Mouse (Mus musculus): ENCODE data around the gene Hdac9. TPM values are rescaled to one million over a fixed set of nuclear protein-coding genes. Genes with fewer than 3 reads are reported as not detected.

Gene Hdac9
- polyA plus RNA-seq, 1 experiment from 2014 or later: 17.0 TPM

DNA sequence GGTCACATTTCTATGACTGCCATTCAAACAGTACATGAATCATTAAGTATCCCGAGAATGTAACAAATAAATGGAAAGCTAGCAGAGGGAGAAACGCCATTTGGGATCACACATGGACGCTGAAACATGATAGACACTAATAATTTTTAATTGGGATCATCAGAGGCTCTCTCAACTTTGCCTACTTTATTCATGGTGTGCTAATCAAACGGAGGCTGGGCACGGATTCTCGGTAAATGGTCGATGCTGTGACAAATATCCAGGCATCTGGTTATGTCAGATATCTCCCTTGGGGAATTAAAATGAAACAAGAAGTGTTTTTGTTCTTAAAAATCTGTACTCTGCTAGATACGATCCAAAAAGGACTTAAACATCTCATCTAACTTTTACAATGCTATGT lies 418.6 kb downstream of the Hdac9 start:
- ATAC-seq (ENCODE audit: low FRiP score, low TSS enrichment) (no peak), DNase-seq (no peak)
- Histone ChIP-seq H3K4me2 (ENCODE audit: low read length) (no peak overlapping the region), H3K27me3 (ENCODE audit: control insufficient read depth, insufficient read depth, low read length) (no peaks in the 10 kb centered on the region), H3K4me1 (ENCODE audit: control insufficient read depth, insufficient read depth, low read length) (no peaks in the 10 kb centered on the region; the same call in 1 of the 2 replicates), H3K27ac (replicated peaks; ENCODE audit: low read depth, low read length) (no peak overlapping the region), H3K4me3 (replicated peaks; ENCODE audit: low read depth, low read length) (no peak overlapping the region), H3K36me3 (ENCODE audit: control insufficient read depth, insufficient read depth, low read length) (no peaks in the 10 kb centered on the region), H3K9me3 (ENCODE audit: control insufficient read depth, low read length) (no peaks in the 10 kb centered on the region), H3K9ac (replicated peaks; ENCODE audit: low read length) (no peak overlapping the region)
- 59% methylated on average over 8 of the region's 8 CpGs for WGBS

DNA sequence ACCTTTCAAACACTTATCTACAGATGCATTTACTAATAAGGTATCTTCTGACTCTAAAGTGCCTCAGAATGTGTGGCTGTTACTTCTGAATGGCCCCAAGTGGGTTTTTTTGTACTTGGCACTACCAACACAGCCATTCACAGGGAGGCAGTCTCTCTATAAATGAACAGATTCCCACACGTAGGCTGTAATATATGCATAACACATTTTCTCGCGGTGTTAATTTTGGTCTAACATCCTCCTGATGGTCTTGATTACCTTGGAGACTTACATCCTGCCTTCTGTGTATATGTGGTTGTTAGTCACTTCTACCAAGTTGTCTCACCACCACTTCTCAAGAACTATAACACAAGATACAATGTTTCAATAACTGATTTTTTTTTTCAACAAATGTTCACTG lies 419.2 kb downstream of the Hdac9 start:
- ATAC-seq (ENCODE audit: low FRiP score, low TSS enrichment) (no peak), DNase-seq (no peak)
- Histone ChIP-seq H3K9me3 (ENCODE audit: control insufficient read depth, low read length) (no peaks in the 10 kb centered on the region), H3K9ac (replicated peaks; ENCODE audit: low read length) (no peak overlapping the region), H3K4me1 (ENCODE audit: control insufficient read depth, insufficient read depth, low read length) (no peaks in the 10 kb centered on the region; the same call in 1 of the 2 replicates), H3K4me2 (ENCODE audit: low read length) (no peak overlapping the region), H3K4me3 (replicated peaks; ENCODE audit: low read depth, low read length) (no peak overlapping the region), H3K36me3 (ENCODE audit: control insufficient read depth, insufficient read depth, low read length) (no peaks in the 10 kb centered on the region), H3K27me3 (ENCODE audit: control insufficient read depth, insufficient read depth, low read length) (no peaks in the 10 kb centered on the region), H3K27ac (replicated peaks; ENCODE audit: low read depth, low read length) (no peak overlapping the region)
- WGBS: 85% methylated on average over 3 of the region's 3 CpGs

DNA sequence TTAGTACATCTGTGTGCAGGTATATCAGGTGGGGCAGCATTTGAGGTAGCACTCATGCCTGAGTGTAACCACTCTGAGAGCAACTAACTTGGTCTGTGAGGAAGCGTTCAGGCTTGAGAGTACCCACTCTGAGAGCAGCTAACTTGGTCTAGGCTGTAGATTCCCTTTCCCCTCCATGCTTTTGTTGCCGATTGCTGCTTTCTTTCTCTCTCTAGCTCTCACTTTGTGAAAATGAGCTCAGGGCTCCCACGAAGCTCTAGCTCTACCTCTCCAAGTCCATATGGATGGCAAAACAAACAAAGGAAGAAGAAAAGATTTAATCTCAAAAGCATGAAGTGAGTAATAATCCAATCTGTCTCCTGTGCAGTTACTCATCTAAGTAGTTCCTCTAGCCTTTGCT lies 421.0 kb downstream of the Hdac9 start:
- peak overlapping the region; percentile 7 for H3K4me3 ChIP-seq (replicated peaks; ENCODE audit: low read depth, low read length)
- no peaks in the 10 kb centered on the region; the same call in 1 of the 2 replicates for H3K4me1 ChIP-seq (ENCODE audit: control insufficient read depth, insufficient read depth, low read length)
- H3K9me3 ChIP-seq (ENCODE audit: control insufficient read depth, low read length): no peaks in the 10 kb centered on the region
- peak overlapping the region; percentile 16; the same call in 1 of the 2 replicates for H3K4me2 ChIP-seq (ENCODE audit: low read length)
- H3K9ac ChIP-seq (replicated peaks; ENCODE audit: low read length): no peak overlapping the region
- H3K27me3 ChIP-seq (ENCODE audit: control insufficient read depth, insufficient read depth, low read length): no peaks in the 10 kb centered on the region
- no peaks in the 10 kb centered on the region for H3K36me3 ChIP-seq (ENCODE audit: control insufficient read depth, insufficient read depth, low read length)
- 40% methylated on average over 3 of the region's 3 CpGs for WGBS
- H3K27ac ChIP-seq (replicated peaks; ENCODE audit: low read depth, low read length): no peak overlapping the region
- no peak for ATAC-seq (ENCODE audit: low FRiP score, low TSS enrichment)
- peak; percentile 28 for DNase-seq

DNA sequence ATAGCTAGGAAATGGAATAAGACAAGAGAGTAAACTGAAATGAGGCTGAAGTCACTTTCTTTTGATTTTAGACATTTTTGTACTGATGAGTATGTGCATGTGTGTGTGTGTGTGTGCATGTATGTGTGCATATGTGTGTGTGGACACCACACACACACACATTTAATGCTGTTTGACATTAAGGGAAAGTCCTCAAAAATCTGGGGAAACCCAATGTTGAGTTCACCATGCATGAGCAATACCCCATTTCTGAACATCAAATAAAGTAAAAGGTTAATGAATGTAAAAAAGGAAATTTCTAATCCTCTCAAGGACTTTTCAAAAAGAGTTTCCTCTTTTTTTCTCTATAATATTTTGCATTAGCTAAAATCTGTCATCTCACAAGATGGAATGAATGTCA lies 427.3 kb downstream of the Hdac9 start:
- Histone ChIP-seq H3K9me3 (ENCODE audit: control insufficient read depth, low read length) (no peaks in the 10 kb centered on the region), H3K27ac (replicated peaks; ENCODE audit: low read depth, low read length) (no peak overlapping the region), H3K9ac (replicated peaks; ENCODE audit: low read length) (no peak overlapping the region), H3K4me2 (ENCODE audit: low read length) (no peak overlapping the region), H3K4me1 (ENCODE audit: control insufficient read depth, insufficient read depth, low read length) (no peaks in the 10 kb centered on the region), H3K4me3 (replicated peaks; ENCODE audit: low read depth, low read length) (no peak overlapping the region), H3K36me3 (ENCODE audit: control insufficient read depth, insufficient read depth, low read length) (no peaks in the 10 kb centered on the region), H3K27me3 (ENCODE audit: control insufficient read depth, insufficient read depth, low read length) (no peaks in the 10 kb centered on the region)
- DNase-seq (no peak), ATAC-seq (ENCODE audit: low FRiP score, low TSS enrichment) (no peak)

DNA sequence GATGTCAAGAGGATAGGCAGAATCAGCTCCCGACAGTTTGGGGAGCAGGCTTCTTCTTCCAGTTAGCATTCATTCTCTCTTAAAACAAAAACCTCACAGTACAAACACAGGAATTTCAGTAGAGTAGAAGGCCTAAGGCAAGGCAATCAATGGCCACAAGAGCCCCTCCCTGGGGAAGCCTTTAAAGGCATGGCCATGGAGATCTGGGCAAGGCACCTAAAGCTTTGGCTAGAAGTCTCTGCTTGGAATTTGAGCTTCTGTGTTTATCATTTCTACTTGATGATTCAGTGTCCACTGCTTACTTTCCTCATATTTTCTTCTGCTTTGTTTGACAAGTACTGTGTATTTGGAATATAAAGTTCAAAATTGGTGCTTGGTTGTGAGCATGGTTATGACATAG lies 429.2 kb downstream of the Hdac9 start:
- H3K27me3 ChIP-seq (ENCODE audit: control insufficient read depth, insufficient read depth, low read length): no peaks in the 10 kb centered on the region
- H3K4me3 ChIP-seq (replicated peaks; ENCODE audit: low read depth, low read length): no peak overlapping the region
- no peak for ATAC-seq (ENCODE audit: low FRiP score, low TSS enrichment)
- no peaks in the 10 kb centered on the region for H3K9me3 ChIP-seq (ENCODE audit: control insufficient read depth, low read length)
- DNase-seq: no peak
- H3K36me3 ChIP-seq (ENCODE audit: control insufficient read depth, insufficient read depth, low read length): no peaks in the 10 kb centered on the region
- H3K27ac ChIP-seq (replicated peaks; ENCODE audit: low read depth, low read length): no peak overlapping the region
- no peaks in the 10 kb centered on the region for H3K4me1 ChIP-seq (ENCODE audit: control insufficient read depth, insufficient read depth, low read length)
- no peak overlapping the region for H3K9ac ChIP-seq (replicated peaks; ENCODE audit: low read length)
- H3K4me2 ChIP-seq (ENCODE audit: low read length): no peak overlapping the region
- WGBS: 85% methylated on average over 1 of the region's 1 CpGs

DNA sequence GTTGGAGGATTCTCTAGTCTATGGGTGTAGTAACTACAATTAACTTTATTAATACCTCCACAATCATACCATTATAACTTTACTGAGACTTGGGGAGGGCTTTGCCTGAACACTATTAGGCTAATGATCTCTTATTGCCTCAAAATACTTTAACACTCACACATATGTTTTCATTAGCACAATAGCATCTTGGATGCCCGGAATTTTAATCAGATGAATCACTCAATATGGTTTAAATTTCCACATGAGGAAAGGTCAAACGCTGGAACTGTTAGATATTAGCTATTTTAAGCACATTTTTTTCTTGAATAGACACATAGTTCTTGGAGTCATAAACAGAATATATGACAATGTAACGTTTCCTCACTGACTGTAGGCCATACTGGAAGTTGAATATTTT lies 429.9 kb downstream of the Hdac9 start:
- H3K9ac ChIP-seq (replicated peaks; ENCODE audit: low read length): no peak overlapping the region
- 82% methylated on average over 3 of the region's 3 CpGs for WGBS
- no peak overlapping the region for H3K4me3 ChIP-seq (replicated peaks; ENCODE audit: low read depth, low read length)
- no peaks in the 10 kb centered on the region for H3K4me1 ChIP-seq (ENCODE audit: control insufficient read depth, insufficient read depth, low read length)
- H3K27ac ChIP-seq (replicated peaks; ENCODE audit: low read depth, low read length): no peak overlapping the region
- no peaks in the 10 kb centered on the region for H3K36me3 ChIP-seq (ENCODE audit: control insufficient read depth, insufficient read depth, low read length)
- H3K27me3 ChIP-seq (ENCODE audit: control insufficient read depth, insufficient read depth, low read length): no peaks in the 10 kb centered on the region
- H3K9me3 ChIP-seq (ENCODE audit: control insufficient read depth, low read length): no peaks in the 10 kb centered on the region
- no peak for ATAC-seq (ENCODE audit: low FRiP score, low TSS enrichment)
- no peak overlapping the region for H3K4me2 ChIP-seq (ENCODE audit: low read length)
- no peak for DNase-seq

DNA sequence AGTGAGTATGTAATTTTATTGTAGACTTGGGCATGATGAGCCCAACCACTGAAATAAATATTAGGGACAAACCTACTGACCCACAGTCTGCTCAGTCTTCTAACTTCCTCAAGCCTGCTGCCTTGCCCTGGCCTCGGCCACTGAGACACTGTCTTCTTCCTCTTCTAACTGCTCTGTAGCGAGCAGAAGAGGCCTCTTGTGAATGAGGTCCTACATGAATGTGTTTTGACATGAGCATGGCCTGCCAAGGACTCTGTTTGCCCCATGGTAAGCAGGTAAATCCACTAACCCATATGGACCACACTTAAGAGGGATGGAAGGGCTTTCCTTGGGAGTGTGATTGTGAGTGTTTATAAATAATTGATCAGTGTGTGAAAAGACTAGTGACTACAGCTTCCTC lies 430.9 kb downstream of the Hdac9 start:
- no peak overlapping the region for H3K9ac ChIP-seq (replicated peaks; ENCODE audit: low read length)
- no peaks in the 10 kb centered on the region for H3K36me3 ChIP-seq (ENCODE audit: control insufficient read depth, insufficient read depth, low read length)
- H3K27ac ChIP-seq (replicated peaks; ENCODE audit: low read depth, low read length): no peak overlapping the region
- no peak for ATAC-seq (ENCODE audit: low FRiP score, low TSS enrichment)
- no peaks in the 10 kb centered on the region for H3K27me3 ChIP-seq (ENCODE audit: control insufficient read depth, insufficient read depth, low read length)
- no peaks in the 10 kb centered on the region for H3K9me3 ChIP-seq (ENCODE audit: control insufficient read depth, low read length)
- DNase-seq: no peak
- WGBS: 93% methylated on average over 2 of the region's 2 CpGs
- H3K4me3 ChIP-seq (replicated peaks; ENCODE audit: low read depth, low read length): no peak overlapping the region
- H3K4me2 ChIP-seq (ENCODE audit: low read length): no peak overlapping the region
- H3K4me1 ChIP-seq (ENCODE audit: control insufficient read depth, insufficient read depth, low read length): no peaks in the 10 kb centered on the region

DNA sequence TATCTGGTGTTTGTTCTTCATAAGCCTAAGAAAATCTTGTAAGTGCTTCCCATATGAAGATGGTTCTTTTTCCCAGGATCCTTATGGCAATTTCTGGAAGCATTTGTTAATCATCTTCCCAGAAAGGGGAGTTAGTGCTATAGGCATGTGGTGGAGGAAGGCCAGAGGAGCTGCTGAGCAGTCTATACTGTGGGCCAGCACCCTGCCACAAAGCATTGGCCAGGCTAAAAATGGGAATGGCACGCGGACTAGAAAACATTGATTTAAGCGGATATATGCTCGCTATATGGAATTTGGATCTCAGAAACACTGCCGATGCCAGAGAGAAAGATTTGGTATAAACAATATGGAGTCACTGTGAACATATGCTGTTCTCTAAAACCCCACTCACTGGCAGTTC lies 435.2 kb downstream of the Hdac9 start:
- Histone ChIP-seq H3K4me1 (ENCODE audit: control insufficient read depth, insufficient read depth, low read length) (no peaks in the 10 kb centered on the region), H3K4me2 (ENCODE audit: low read length) (no peak overlapping the region), H3K9me3 (ENCODE audit: control insufficient read depth, low read length) (no peaks in the 10 kb centered on the region), H3K27ac (replicated peaks; ENCODE audit: low read depth, low read length) (no peak overlapping the region), H3K9ac (replicated peaks; ENCODE audit: low read length) (no peak overlapping the region), H3K36me3 (ENCODE audit: control insufficient read depth, insufficient read depth, low read length) (no peaks in the 10 kb centered on the region), H3K4me3 (replicated peaks; ENCODE audit: low read depth, low read length) (no peak overlapping the region), H3K27me3 (ENCODE audit: control insufficient read depth, insufficient read depth, low read length) (no peaks in the 10 kb centered on the region)
- DNase-seq (no peak), ATAC-seq (ENCODE audit: low FRiP score, low TSS enrichment) (no peak)
- whole genome bisulfite sequencing: 93% methylated on average over 5 of the region's 5 CpGs

DNA sequence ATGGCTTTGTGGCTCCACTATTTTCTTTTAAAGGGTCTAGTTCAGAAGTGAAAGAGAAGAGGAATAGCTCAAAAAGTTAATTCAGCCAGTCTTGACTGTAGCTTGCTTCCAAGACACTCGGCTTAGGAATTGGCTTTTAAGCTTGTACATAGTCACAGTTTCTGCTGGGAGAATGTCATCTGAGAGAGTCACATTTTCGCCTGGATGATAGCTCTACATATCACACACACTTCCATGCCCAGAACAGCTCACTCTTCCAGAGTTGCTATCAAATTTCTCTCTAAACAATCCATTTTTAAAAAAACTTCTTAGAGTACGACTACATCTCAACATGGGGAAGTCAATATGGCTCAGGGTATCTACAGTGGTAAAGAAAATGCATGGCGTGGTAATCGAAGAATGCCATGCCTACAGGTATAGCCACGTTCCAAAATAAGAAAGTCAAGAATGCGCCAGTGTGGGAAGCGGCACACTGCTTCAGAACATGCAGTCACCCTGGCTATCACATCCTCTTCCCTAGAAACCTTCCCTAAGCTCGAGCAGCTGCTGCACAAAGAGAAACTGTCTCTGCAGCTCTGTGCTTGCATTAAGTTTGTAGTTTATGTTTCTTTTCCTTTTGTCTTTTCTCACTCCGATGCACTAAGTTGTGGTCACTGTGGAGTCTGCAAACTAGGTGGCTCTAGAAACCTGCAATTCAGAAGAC lies 443.8 kb downstream of the Hdac9 start:
- Histone ChIP-seq H3K4me1 (ENCODE audit: control insufficient read depth, insufficient read depth, low read length) (no peaks in the 10 kb centered on the region), H3K9ac (replicated peaks; ENCODE audit: low read length) (no peak overlapping the region), H3K27ac (replicated peaks; ENCODE audit: low read depth, low read length) (no peak overlapping the region), H3K9me3 (ENCODE audit: control insufficient read depth, low read length) (no peaks in the 10 kb centered on the region), H3K4me2 (ENCODE audit: low read length) (no peak overlapping the region), H3K27me3 (ENCODE audit: control insufficient read depth, insufficient read depth, low read length) (no peaks in the 10 kb centered on the region), H3K4me3 (replicated peaks; ENCODE audit: low read depth, low read length) (no peak overlapping the region), H3K36me3 (ENCODE audit: control insufficient read depth, insufficient read depth, low read length) (no peaks in the 10 kb centered on the region)
- WGBS: 91% methylated on average over 10 of the region's 10 CpGs
- DNase-seq (no peak), ATAC-seq (ENCODE audit: low FRiP score, low TSS enrichment) (no peak)

All from midbrain, embryonic 14.5 days (tissue).